ENCODE assay signal across 17 mouse cellular contexts in genomic region chrX:134741862-134742261, GRCm38 (mm10).
"Had no signal": no experiment of that assay in that cellular context is flagged by ENCODE, and none has a peak within 500 bp of the region (broad histone marks: within the 10 kb centered on the region; RNA-seq: fewer than 3 reads in every experiment).

No protein-coding gene starts in this region.

- H3K27me3 ChIP-seq: neural tube, embryonic 12.5 days had no signal

- DNase-seq: lung, adult 18-20 months; lung, embryonic 14.5 days; lung, postnatal 10 days; lung, postnatal 4 days; midbrain, embryonic 14.5 days; right cerebral cortex, adult 18-20 months; right cerebral cortex, postnatal 25 days; right cerebral cortex, postnatal 4 days; spleen, adult 18-20 months; thymus, adult 18-20 months; thymus, postnatal 25 days had no signal

- H3K4me1 ChIP-seq: midbrain, embryonic 10.5 days; midbrain, embryonic 12.5 days; neural tube, embryonic 12.5 days had no signal

- H3K9me3 ChIP-seq: midbrain, embryonic 10.5 days; midbrain, embryonic 12.5 days; neural tube, embryonic 12.5 days had no signal

- H3K27ac ChIP-seq: liver, embryonic 14.5 days; midbrain, embryonic 10.5 days; midbrain, embryonic 12.5 days; neural tube, embryonic 12.5 days had no signal

- H3K4me2 ChIP-seq: lung, embryonic 14.5 days; midbrain, embryonic 12.5 days; neural tube, embryonic 12.5 days had no signal

- H3K36me3 ChIP-seq: midbrain, embryonic 10.5 days; midbrain, embryonic 12.5 days; neural tube, embryonic 12.5 days had no signal

- ATAC-seq: midbrain, embryonic 16.5 days had no signal

- H3K9ac ChIP-seq: liver, embryonic 14.5 days; lung, embryonic 14.5 days; midbrain, embryonic 12.5 days; neural tube, embryonic 12.5 days had no signal

- H3K4me3 ChIP-seq: midbrain, embryonic 10.5 days; midbrain, embryonic 12.5 days; myocyte; neural tube, embryonic 12.5 days had no signal
